Mouse (Mus musculus) heart, embryonic 15.5 days (tissue): ENCODE results near the gene Tmem115. TPM values are rescaled to one million over a fixed set of nuclear protein-coding genes. Genes with fewer than 3 reads are reported as not detected.

ENCODE experiments used
- ATAC-seq: fragments of 200-750 bp; cut with Nextera tagmentation; replicated peaks from 2 replicates; pipeline ENCODE4 v1.8.0; 2017; ENCODE audit warnings: low read depth, moderate TSS enrichment; ENCODE audit not compliant: insufficient number of reproducible peaks, insufficient read depth, low FRiP score
- H3K27ac ChIP-seq: fragments of 300-500 bp; sonication (generic); 2 replicates; pipeline ENCODE4 v1.5.1; 2015; ENCODE audit warnings: mild to moderate bottlenecking, inconsistent platforms
- H3K27me3 ChIP-seq: fragments of 300-500 bp; sonication (generic); 2 replicates; pipeline ENCODE4 v1.6.1; 2015; ENCODE audit warnings: inconsistent platforms
- H3K36me3 ChIP-seq: fragments of 300-500 bp; sonication (generic); 2 replicates; pipeline ENCODE4 v1.6.1; 2015; ENCODE audit warnings: mild to moderate bottlenecking, inconsistent platforms
- H3K4me1 ChIP-seq: fragments of 300-500 bp; sonication (generic); replicated peaks from 2 replicates; pipeline ENCODE4 v1.6.1; 2015; ENCODE audit warnings: inconsistent platforms
- H3K4me2 ChIP-seq: fragments of 300-500 bp; sonication (generic); 2 replicates; pipeline ENCODE4 v1.6.1; 2015; ENCODE audit warnings: inconsistent platforms, mild to moderate bottlenecking, moderate library complexity
- H3K4me3 ChIP-seq: fragments of 300-500 bp; sonication (generic); 2 replicates; pipeline ENCODE4 v1.5.1; 2015; ENCODE audit warnings: mild to moderate bottlenecking, inconsistent platforms
- H3K9ac ChIP-seq: fragments of 300-500 bp; sonication (generic); 2 replicates; pipeline ENCODE4 v1.6.1; 2015; ENCODE audit warnings: mild to moderate bottlenecking, inconsistent platforms
- H3K9me3 ChIP-seq: fragments of 300-500 bp; sonication (generic); replicated peaks from 2 replicates; pipeline ENCODE4 v1.6.1; 2016; ENCODE audit warnings: inconsistent platforms
- WGBS: fragments of 180-500 bp; shearing (Covaris S2); methylation state at CpG from one replicate; pipeline ENCODE4 v1.1.7; 2015; ENCODE audit warnings: mixed read lengths; 5-methylcytosine and 5-hydroxymethylcytosine counted together
- polyA plus RNA-seq: library from polyadenylated mRNA; unstranded; fragments of >200 nt; fragmentation: Nextera tagmentation; extraction: Ambion mirVana; gene quantifications from 2 replicates; pipeline ENCODE4 v1.2.1, GENCODE M21; 2015

Tmem115 gene
- polyA plus RNA-seq = 31.5 and 35.5 TPM in 2 replicates

GRCm38 (mm10) chr9:107533791-107534407 is at the start of gene Tmem115:
TSS of gene Tmem115 (plus strand) at chr9:107533945.
- Histone ChIP-seq H3K4me3 (peak within 1 kb of the TSS; percentile 82), H3K4me1 (peaks cover 29% of the 10 kb centered on the region), H3K4me2 (peak within 1 kb of the TSS; percentile 90), H3K9me3 (no peaks in the 10 kb centered on the region), H3K27me3 (no peaks in the 10 kb centered on the region), H3K36me3 (peaks cover 19% of the 10 kb centered on the region), H3K9ac (peak within 1 kb of the TSS; percentile 87), H3K27ac (peak within 1 kb of the TSS; percentile 84)
- under 1% methylated on average over 48 of the region's 48 CpGs for WGBS
- ATAC-seq = peak; percentile 99

DNA sequence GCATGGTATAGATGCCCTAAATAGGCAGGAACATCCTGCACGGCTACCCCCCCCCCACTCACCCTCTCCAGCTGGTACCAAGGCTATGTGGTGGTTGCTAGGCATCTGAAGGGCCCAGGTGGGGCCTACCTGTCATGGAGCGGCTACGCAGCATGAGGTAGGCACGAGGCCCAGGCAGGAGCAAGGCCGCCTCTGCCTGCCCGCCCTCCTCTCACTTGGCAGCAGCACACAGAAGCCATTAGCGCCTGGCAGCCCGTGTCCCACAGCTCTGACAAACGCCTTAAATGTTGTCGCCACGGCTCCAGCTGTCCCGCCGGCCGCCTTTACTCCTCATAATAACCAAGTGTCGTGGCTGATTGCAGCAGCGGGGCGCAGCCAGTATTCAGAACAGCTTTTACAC is 49.4 kb upstream of the Tmem115 start:
- 64% methylated on average over 17 of the region's 17 CpGs for WGBS
- H3K27ac ChIP-seq = no peak overlapping the region
- peaks cover 10% of the 10 kb centered on the region; the same call in 1 of the 2 replicates for H3K27me3 ChIP-seq
- no peak overlapping the region for H3K4me2 ChIP-seq
- no peaks in the 10 kb centered on the region for H3K9me3 ChIP-seq
- no peak overlapping the region for H3K9ac ChIP-seq
- H3K4me3 ChIP-seq = no peak overlapping the region
- H3K4me1 ChIP-seq = peaks cover 3% of the 10 kb centered on the region; the same call in 1 of the 2 replicates
- ATAC-seq = no peak
- no peaks in the 10 kb centered on the region for H3K36me3 ChIP-seq

DNA sequence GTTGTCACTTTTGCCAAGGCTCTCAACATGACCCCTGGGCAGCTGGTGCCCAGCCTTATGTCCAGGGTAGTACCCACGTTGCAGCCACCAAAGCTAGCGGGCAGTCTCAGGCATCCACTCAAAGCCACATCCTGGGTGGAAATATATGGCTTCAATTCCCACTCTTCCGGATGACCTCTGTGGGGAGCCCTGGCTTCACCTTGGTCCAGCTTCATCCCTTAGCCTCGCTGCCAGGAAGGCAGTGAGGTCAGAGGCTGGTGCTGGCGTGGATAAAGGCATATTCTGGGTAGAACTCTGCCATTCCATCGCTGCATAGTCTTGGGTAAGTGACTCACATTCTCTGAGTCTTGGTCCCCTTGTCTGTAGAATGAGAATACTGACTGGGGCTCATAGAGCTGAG is 49.0 kb upstream of the Tmem115 start:
- 78% methylated on average over 6 of the region's 6 CpGs for WGBS
- no peak for ATAC-seq
- Histone ChIP-seq H3K9me3 (no peaks in the 10 kb centered on the region), H3K27me3 (peaks cover 10% of the 10 kb centered on the region; the same call in 1 of the 2 replicates), H3K9ac (no peak overlapping the region), H3K4me1 (peaks cover under 1% of the 10 kb centered on the region; the same call in 1 of the 2 replicates), H3K4me2 (no peak overlapping the region), H3K36me3 (no peaks in the 10 kb centered on the region), H3K27ac (no peak overlapping the region), H3K4me3 (no peak overlapping the region)

GRCm38 (mm10) chr9:107486086-107486485 is 47.7 kb upstream of the Tmem115 start:
- no peaks in the 10 kb centered on the region for H3K36me3 ChIP-seq
- H3K4me3 ChIP-seq = no peak overlapping the region
- no peak overlapping the region for H3K27ac ChIP-seq
- H3K4me2 ChIP-seq = no peak overlapping the region
- H3K9me3 ChIP-seq = no peaks in the 10 kb centered on the region
- no peak for ATAC-seq
- WGBS = 68% methylated on average over 10 of the region's 10 CpGs
- no peak overlapping the region for H3K9ac ChIP-seq
- H3K27me3 ChIP-seq = peaks cover 7% of the 10 kb centered on the region; the same call in 1 of the 2 replicates
- H3K4me1 ChIP-seq = no peaks in the 10 kb centered on the region

GRCm38 (mm10) chr9:107486507-107487225 is 47.1 kb upstream of the Tmem115 start:
- no peak overlapping the region for H3K9ac ChIP-seq
- H3K9me3 ChIP-seq = no peaks in the 10 kb centered on the region
- WGBS = 64% methylated on average over 6 of the region's 6 CpGs
- no peak overlapping the region for H3K27ac ChIP-seq
- H3K4me2 ChIP-seq = no peak overlapping the region
- no peak overlapping the region for H3K4me3 ChIP-seq
- no peaks in the 10 kb centered on the region for H3K36me3 ChIP-seq
- ATAC-seq = no peak
- H3K4me1 ChIP-seq = no peaks in the 10 kb centered on the region
- H3K27me3 ChIP-seq = peaks cover 4% of the 10 kb centered on the region; the same call in 1 of the 2 replicates

DNA sequence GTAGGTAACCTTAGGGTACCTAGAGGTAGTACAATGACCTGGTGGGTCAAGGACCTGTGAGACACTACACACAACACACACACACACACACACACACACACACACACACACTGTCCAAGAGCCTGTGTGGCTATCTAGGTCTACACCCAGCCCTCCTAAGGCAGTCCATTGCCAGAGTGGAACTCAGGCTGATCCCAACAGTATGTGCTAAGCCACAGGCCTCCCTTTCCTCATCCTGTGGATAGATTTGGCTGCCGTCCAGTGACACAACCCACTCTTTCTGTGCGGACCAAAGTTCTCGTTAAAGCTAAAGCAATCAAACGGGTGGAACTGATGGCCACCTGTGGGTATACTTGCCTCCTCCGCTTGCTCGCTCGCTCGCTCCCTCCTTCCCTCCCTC is 43.6 kb upstream of the Tmem115 start:
- Histone ChIP-seq H3K9ac (no peak overlapping the region), H3K27me3 (0 out of 2 replicates have a peak, but pooled peaks cover 3% of the 10 kb centered on the region), H3K36me3 (no peaks in the 10 kb centered on the region), H3K4me1 (no peaks in the 10 kb centered on the region), H3K9me3 (no peaks in the 10 kb centered on the region), H3K4me2 (no peak overlapping the region), H3K27ac (no peak overlapping the region), H3K4me3 (no peak overlapping the region)
- WGBS = 64% methylated on average over 8 of the region's 8 CpGs
- no peak for ATAC-seq

DNA sequence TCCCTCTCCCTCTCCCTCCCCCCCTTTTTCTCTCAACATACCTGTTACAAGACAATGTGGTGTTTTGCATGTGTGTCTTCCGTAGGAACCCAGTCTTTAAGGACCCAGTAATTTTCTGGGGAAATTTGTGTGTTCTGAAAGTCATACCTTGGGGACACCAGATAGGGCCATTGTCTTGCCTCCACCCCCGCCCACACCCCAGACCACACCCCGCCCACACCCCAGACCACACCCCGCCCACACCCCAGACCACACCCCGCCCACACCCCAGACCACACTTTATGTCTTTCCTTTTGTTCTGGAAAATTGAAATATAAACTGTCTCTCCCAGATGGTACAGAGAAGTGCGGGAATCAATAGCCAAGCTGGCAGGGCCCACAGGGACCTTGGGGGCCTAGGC is 43.1 kb upstream of the Tmem115 start:
- Histone ChIP-seq H3K9ac (no peak overlapping the region), H3K4me1 (no peaks in the 10 kb centered on the region), H3K27ac (no peak overlapping the region), H3K9me3 (no peaks in the 10 kb centered on the region), H3K36me3 (no peaks in the 10 kb centered on the region), H3K4me3 (no peak overlapping the region), H3K27me3 (no peaks in the 10 kb centered on the region), H3K4me2 (no peak overlapping the region)
- WGBS = 59% methylated on average over 6 of the region's 6 CpGs
- ATAC-seq = no peak

GRCm38 (mm10) chr9:107493511-107493910 is 40.2 kb upstream of the Tmem115 start:
- no peak overlapping the region for H3K4me3 ChIP-seq
- no peaks in the 10 kb centered on the region for H3K27me3 ChIP-seq
- 6% methylated on average over 1 of the region's 1 CpGs for WGBS
- H3K4me1 ChIP-seq = no peaks in the 10 kb centered on the region
- H3K27ac ChIP-seq = no peak overlapping the region
- no peaks in the 10 kb centered on the region for H3K36me3 ChIP-seq
- no peak for ATAC-seq
- no peaks in the 10 kb centered on the region for H3K9me3 ChIP-seq
- no peak overlapping the region for H3K4me2 ChIP-seq
- no peak overlapping the region for H3K9ac ChIP-seq

- H3K4me3 ChIP-seq = no peak overlapping the region
- no peaks in the 10 kb centered on the region for H3K36me3 ChIP-seq
- H3K4me1 ChIP-seq = no peaks in the 10 kb centered on the region
- no peak overlapping the region for H3K4me2 ChIP-seq
- no peak for ATAC-seq
- H3K9ac ChIP-seq = no peak overlapping the region
- no peaks in the 10 kb centered on the region for H3K27me3 ChIP-seq
- 88% methylated on average over 12 of the region's 12 CpGs for WGBS
- no peak overlapping the region for H3K27ac ChIP-seq
- no peaks in the 10 kb centered on the region for H3K9me3 ChIP-seq
Measured at GRCm38 (mm10) chr9:107494238-107494637, 39.5 kb upstream of the Tmem115 start.

DNA sequence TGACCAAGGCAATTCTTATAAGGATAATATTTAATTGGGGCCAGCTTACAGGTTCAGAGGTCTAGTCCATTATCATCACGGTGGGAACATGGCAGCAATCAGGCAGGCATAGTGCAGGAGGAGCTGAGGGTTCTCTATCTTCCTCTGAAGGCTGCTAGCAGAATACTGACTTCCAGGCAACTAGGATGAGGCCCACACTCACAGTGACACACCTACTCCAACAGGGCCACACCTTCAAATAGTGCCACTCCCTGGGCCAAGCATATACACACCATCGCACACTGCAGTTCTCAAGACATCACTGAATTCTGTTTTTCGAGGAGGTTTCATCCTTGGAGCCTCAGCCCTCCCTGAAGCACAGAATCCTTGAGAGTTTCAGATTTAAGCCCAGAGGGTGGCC is 37.4 kb upstream of the Tmem115 start:
- Histone ChIP-seq H3K36me3 (no peaks in the 10 kb centered on the region), H3K4me1 (peaks cover 10% of the 10 kb centered on the region), H3K9me3 (no peaks in the 10 kb centered on the region), H3K27me3 (no peaks in the 10 kb centered on the region), H3K4me3 (no peak overlapping the region), H3K27ac (no peak overlapping the region), H3K9ac (no peak overlapping the region), H3K4me2 (no peak overlapping the region)
- WGBS = 84% methylated on average over 3 of the region's 3 CpGs
- ATAC-seq = no peak

GRCm38 (mm10) chr9:107500708-107501286 is 32.9 kb upstream of the Tmem115 start:
- Histone ChIP-seq H3K27ac (no peak overlapping the region), H3K9me3 (no peaks in the 10 kb centered on the region), H3K36me3 (no peaks in the 10 kb centered on the region), H3K9ac (no peak overlapping the region), H3K4me2 (no peak overlapping the region), H3K27me3 (no peaks in the 10 kb centered on the region), H3K4me3 (no peak overlapping the region), H3K4me1 (peaks cover 10% of the 10 kb centered on the region)
- ATAC-seq = no peak
- 58% methylated on average over 3 of the region's 3 CpGs for WGBS
